Comparison of ENCODE assay signal across 8 mouse cellular contexts in genomic region chr4:89469883-89470282, GRCm38 (mm10).
DNase-seq lines count a peak whose midpoint lies in the region; ATAC-seq and TF ChIP-seq lines count a peak whose summit lies in the region.

No protein-coding gene starts in this region.

- ATAC-seq in hindbrain, postnatal 0 days = 0 out of 2 replicates have a peak, but pooled peaks have one; percentile 56
- ATAC-seq in midbrain, embryonic 16.5 days = 0 out of 2 replicates have a peak, but pooled peaks have one; percentile 36

- no peaks in the 10 kb centered on the region for H3K4me1 ChIP-seq in hindbrain, postnatal 0 days (ENCODE audit: insufficient read depth, low read length)
- H3K4me1 ChIP-seq in midbrain, embryonic 16.5 days (ENCODE audit: control insufficient read depth, insufficient read depth, low read length) = peaks cover 4% of the 10 kb centered on the region; the same call in 1 of the 2 replicates

- no peak overlapping the region for H3K4me2 ChIP-seq in hindbrain, postnatal 0 days (ENCODE audit: low read depth, low read length)
- H3K4me2 ChIP-seq in midbrain, embryonic 16.5 days (ENCODE audit: low read length) = no peak overlapping the region

- no peaks in the 10 kb centered on the region for H3K9me3 ChIP-seq in hindbrain, postnatal 0 days (ENCODE audit: low read length)
- no peaks in the 10 kb centered on the region for H3K9me3 ChIP-seq in midbrain, embryonic 16.5 days (replicated peaks; ENCODE audit: control insufficient read depth, low read length, poor library complexity, severe bottlenecking)

- TF ChIP-seq CTCF in hindbrain, postnatal 0 days (IDR thresholded peaks at IDR 0.05; ENCODE audit: low read depth) = peak; percentile 10; the same call in 1 of the 2 replicates

- H3K27ac ChIP-seq in hindbrain, postnatal 0 days = no peak overlapping the region
- H3K27ac ChIP-seq in midbrain, embryonic 16.5 days (ENCODE audit: low read length) = no peak overlapping the region

- intact Hi-C loops in gastrocnemius, postnatal 36 days (cut with DNase I) = no loop called here

- no peaks in the 10 kb centered on the region for H3K27me3 ChIP-seq in hindbrain, postnatal 0 days (ENCODE audit: insufficient read depth, low read length)
- H3K27me3 ChIP-seq in midbrain, embryonic 16.5 days (ENCODE audit: control insufficient read depth, insufficient read depth, low read depth, low read length) = no peaks in the 10 kb centered on the region

- no peak overlapping the region for H3K9ac ChIP-seq in hindbrain, postnatal 0 days (replicated peaks; ENCODE audit: low read length)
- no peak overlapping the region for H3K9ac ChIP-seq in midbrain, embryonic 16.5 days (ENCODE audit: low read depth, low read length)

- H3K4me3 ChIP-seq in hindbrain, postnatal 0 days (ENCODE audit: low read length) = no peak overlapping the region
- H3K4me3 ChIP-seq in midbrain, embryonic 16.5 days (ENCODE audit: low read depth, low read length) = no peak overlapping the region

- 26% methylated on average over 8 of the region's 8 CpGs for WGBS in hindbrain, postnatal 0 days
- 17% methylated on average over 8 of the region's 8 CpGs for WGBS in midbrain, embryonic 16.5 days

- DNase-seq in kidney, postnatal 10 days = peak; percentile 32
- no peak for DNase-seq in kidney, postnatal 25 days
- peak; percentile 64 for DNase-seq in embryo, embryonic 10.5 days (ENCODE audit: low spot score)
- peak; percentile 12 to 28 for DNase-seq in gastrocnemius, postnatal 36 days
- peak; percentile 54 for DNase-seq in hindbrain, postnatal 0 days (ENCODE audit: low spot score)
- DNase-seq in thymus, postnatal 14 days = no peak
- no peak for DNase-seq in natural killer cell, adult 2 months (ENCODE audit: low spot score in 2 of 2)

- no peaks in the 10 kb centered on the region for H3K36me3 ChIP-seq in hindbrain, postnatal 0 days (ENCODE audit: insufficient read depth, low read length)
- no peaks in the 10 kb centered on the region for H3K36me3 ChIP-seq in midbrain, embryonic 16.5 days (ENCODE audit: control insufficient read depth, insufficient read depth, low read length)

Comparison
In these comparisons a context has a peak if more than half of its experiments do, and no peak if none do; other contexts are left out.
1. DNase-seq: peak in kidney, postnatal 10 days (single experiment), embryo, embryonic 10.5 days (single experiment), gastrocnemius, postnatal 36 days (2 of 2) and hindbrain, postnatal 0 days (single experiment); none in kidney, postnatal 25 days (0 of 2), thymus, postnatal 14 days (single experiment) and natural killer cell, adult 2 months (0 of 2).